Mouse (Mus musculus) thymus, postnatal 10 days (tissue): ENCODE results near the gene Nudt3.
A peak's percentile ranks its signal among the peaks of the same experiment; 100 is the strongest.

Experiments used
- DNase-seq, 2 experiments: peaks; one replicate each; pipeline ENCODE4 v3.0.0; 2021; ENCODE audit warnings: low spot score in 2 of 2

The Nudt3 gene

DNA sequence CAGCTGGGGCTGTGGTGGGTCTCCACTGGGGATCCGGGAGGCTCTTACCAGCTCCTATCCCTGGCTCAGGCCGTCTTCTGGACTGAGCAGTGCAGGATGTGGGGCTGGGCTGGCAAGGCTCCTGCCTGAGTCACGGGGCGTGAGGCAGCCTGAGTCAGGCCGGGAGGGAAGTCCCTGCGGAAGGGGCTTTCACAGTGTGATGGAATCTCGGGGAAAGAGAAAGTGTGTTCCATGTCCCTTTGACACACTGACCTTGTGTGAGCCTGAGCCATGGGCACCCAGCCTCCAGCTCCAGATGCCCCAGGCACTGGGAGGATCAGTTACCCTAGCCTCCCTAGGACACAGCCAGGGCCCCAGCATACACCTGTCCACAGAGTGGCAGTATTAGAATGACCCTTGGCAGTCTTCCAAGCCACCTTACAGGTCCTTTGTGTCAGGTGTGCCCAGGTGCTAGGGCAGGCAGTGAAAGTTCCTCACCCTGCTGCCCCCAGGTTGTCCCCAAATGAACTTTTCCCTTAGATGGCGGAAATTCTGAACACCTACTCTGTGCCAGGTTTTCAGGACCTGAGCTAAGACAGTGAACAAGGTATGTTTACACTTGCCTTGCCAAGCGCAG lies 75.9 kb downstream of the Nudt3 start:
- no peak for DNase-seq

DNA sequence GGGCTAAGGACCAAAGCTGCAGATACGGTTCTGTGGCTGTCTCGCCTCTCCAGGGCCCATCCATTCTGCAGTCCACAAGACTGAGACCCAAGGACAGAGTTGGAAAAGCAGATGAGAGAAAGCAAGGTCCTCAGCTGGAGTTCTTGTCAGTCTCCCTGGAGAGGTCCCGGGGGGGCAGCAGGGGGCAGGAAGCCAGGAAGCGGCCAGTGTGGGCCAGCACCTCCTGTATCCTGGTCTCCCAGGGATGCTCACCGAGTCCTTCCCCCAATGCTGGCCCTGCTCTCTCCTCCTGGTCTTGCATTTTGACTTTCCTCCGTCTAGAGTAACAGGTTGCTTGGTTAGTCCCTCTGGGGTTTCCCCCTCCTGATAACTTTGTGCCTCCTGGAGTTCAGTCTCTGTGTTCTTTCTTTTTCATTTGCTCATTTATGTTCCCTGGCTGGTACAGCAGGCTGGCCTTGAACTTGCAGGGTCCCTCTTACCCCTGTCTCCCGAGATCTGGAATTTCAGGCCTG lies 76.7 kb downstream of the Nudt3 start:
- no peak for DNase-seq

DNA sequence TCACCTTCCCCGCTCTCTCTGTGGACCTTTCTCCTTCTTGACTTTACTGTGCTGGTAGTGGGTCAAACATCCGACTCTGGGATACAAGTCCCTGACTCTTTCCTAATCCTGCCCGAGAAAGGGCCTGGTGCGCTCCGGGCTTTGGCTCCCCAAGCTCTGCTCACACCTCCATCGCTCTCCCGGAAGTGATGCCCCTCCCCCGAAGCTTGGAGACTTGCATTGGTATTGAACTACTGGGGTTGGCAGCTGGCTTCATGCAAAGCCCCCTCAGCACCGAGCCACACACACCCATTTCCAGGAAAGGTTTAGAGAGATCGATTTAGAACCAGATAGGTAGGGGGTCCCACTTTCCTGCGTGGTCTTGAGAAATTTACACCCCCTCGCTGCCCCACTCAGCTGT lies 77.3 kb downstream of the Nudt3 start:
- no peak for DNase-seq

DNA sequence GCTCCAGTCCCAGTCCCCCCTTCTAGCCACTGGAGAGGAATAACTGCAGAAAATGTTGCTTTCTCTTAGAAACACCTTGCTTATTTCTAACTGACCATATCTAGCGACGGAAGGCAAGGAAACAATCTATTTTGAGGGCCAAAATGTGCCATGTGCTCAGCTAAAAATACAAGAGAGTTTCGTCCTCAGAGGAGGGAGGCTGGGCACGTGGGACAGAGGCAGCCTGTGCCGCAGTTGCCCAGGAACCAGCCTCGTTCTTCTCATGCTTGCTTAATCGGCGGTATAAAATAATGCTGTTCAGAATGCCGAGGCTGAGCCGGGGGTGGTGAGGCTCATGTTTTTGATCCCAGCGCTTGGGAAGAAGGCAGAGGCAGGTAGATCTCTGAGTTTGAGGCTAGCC lies 78.7 kb downstream of the Nudt3 start:
- no peak for DNase-seq

DNA sequence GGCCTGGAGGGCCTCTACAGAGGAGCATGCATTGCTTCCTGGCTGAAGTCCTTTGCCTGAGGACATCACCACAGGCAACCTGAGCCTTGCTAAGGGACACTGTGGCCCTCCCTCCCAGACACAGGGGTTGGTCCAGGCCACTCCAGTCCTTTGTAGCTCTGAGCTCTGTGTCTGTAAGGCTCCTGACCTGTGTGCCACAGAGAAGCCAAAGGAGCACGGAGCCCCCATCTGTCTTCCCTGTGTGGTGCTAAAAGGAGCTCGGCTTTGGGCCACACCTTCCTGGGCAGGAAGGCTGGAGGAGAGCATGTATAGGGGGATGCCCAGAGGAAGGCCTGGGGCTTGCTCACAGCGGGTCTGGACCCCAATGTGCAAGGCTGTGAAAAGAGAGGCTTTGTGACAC lies 81.3 kb downstream of the Nudt3 start:
- no peak for DNase-seq

DNA sequence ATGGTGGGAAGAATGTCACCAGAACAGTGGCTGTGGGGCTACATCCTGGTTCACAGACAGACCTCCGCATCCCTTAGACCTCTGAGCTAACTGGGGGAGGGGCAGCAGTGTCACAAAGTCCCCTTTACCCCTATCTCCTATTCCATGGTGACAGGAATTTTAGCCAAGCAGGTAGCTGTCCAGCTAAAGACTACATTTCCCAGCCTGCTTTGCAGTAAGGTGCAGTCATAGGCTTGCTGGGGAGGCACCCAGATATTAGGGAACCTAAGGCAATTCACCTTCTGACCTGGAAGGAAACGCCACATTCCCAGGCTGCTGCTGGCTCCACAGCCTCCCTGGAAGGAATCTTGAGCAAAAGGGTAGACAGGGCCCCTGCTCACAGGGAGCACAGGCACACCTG lies 82.0 kb downstream of the Nudt3 start:
- DNase-seq: no peak

DNA sequence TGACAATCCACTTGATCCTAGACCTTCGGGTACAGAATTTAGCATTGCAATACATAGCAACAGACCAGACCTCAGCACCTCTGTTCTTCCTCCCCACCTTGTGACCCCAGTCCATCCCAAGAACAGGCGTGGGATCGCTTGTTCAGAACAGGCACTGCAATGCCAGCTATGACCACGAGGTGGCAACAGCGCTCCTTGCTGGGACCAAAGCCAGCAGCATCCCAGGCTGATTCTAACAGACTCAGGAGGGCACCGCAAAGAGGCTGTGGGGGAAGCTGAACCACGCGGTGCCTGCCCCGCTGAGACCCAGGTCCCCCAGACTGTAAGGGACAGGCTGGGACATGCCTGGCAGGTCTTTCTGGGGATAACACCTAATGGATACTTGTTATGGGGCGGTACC lies 88.6 kb downstream of the Nudt3 start:
- DNase-seq: peak; percentile 83 to 96

DNA sequence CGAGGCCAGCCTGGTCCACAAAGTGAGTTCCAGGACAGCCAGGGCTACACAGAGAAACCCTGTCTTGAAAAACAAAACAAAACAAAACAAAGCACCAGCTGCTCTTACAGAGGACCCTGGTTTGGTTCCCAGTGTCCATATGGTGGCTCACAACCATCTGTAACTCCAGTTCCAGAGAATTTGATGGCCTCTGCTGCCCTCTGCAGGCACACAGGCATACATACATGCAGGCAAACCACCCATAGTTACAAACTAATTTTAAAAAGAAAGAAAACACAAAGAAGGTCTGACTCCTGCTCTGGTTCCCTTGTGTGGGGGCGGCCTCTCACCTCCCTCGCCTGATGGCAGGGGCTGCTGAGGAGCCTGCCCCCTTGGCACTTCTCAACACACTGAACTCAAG lies 89.9 kb downstream of the Nudt3 start:
- DNase-seq: no peak

DNA sequence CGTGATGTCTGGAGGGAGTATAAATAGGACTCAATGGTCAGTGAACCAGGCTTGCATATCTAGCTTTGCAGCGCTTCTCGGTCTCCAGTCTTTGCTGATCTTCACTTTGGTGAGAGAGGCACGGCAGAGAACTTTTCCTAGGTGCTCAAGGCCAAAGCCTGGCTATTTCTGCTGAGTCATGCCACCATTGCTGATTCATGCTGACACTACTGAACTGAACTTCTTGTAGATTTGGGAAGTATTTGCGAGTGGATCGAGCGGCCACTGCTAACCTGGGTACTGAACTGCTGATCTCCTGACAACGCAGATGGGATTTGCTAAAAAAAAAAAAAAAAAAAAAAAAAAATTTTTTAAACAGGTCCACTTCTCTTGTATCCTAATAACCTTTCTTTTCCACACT lies 91.2 kb downstream of the Nudt3 start:
- no peak for DNase-seq
